Mouse (Mus musculus) heart, postnatal 10 days (tissue): ENCODE data around the gene Cyp26b1. TPM values are rescaled to one million over a fixed set of nuclear protein-coding genes. Genes with fewer than 3 reads are reported as not detected.
"Not testable (repeated sequence)": the region's sequence is repeated elsewhere in the genome, so short reads cannot be mapped to it uniquely, and the experiment has no call there.

Experiments used
- DNase-seq, 2 experiments: peaks; one replicate each; pipeline ENCODE4 v3.0.0; 2021
- intact Hi-C: fragments of 180-260 bp; cut with DNase I; formaldehyde crosslinking; loops from one replicate; pipeline ENCODE4 v1.15.1; 2025
- total RNA-seq, 2 experiments: library from RNA; stranded (reverse); gene quantifications; 2 replicates each; pipeline ENCODE4 v1.2.3; 2021

Cyp26b1 gene
- 1 to 10 TPM; 1.8 to 2.0 TPM for total RNA-seq

- DNase-seq = no peak
- intact Hi-C loops = loop anchor here (5.0 to 10.0 kb wide), 3 partner anchors 166 to 421 kb away; no protein-coding TSS in a partner anchor
Measured at GRCm38 (mm10) chr6:84593693-84594092, at the start of gene Cyp26b1. Gene Cyp26b1, minus strand, starts transcription at chr6:84593908.

GRCm38 (mm10) chr6:84641062-84641431 lies 47.3 kb upstream of the Cyp26b1 start:
- DNase-seq = no peak
- intact Hi-C loops = no loop called here

- intact Hi-C loops = no loop called here
- DNase-seq = peak; percentile 31 to 35
Measured at GRCm38 (mm10) chr6:84640324-84641061, 46.8 kb upstream of the Cyp26b1 start.

GRCm38 (mm10) chr6:84638206-84638605 lies 44.5 kb upstream of the Cyp26b1 start:
- intact Hi-C loops = no loop called here
- DNase-seq = peak; percentile 71 to 72

GRCm38 (mm10) chr6:84631588-84631987 lies 37.9 kb upstream of the Cyp26b1 start:
- intact Hi-C loops = no loop called here
- DNase-seq = peak in 1 of 2 experiments; percentile 8

GRCm38 (mm10) chr6:84630276-84630675 lies 36.6 kb upstream of the Cyp26b1 start:
- no peak for DNase-seq
- intact Hi-C loops = no loop called here

- intact Hi-C loops = loop anchor here (5.0 kb wide), 1 partner anchor 233 kb away; no protein-coding TSS in a partner anchor
- no peak for DNase-seq
Measured at GRCm38 (mm10) chr6:84628831-84629230, 35.1 kb upstream of the Cyp26b1 start.

GRCm38 (mm10) chr6:84626398-84626797 lies 32.7 kb upstream of the Cyp26b1 start:
- intact Hi-C loops = loop anchor here (5.0 kb wide), 1 partner anchor 236 kb away; no protein-coding TSS in a partner anchor

GRCm38 (mm10) chr6:84619166-84619565 lies 25.5 kb upstream of the Cyp26b1 start:
- DNase-seq = no peak
- intact Hi-C loops = no loop called here

More at GRCm38 (mm10) chr6:84626398-84626797, 32.7 kb upstream of the Cyp26b1 start:
- no peak for DNase-seq

- intact Hi-C loops = no loop called here
- no peak for DNase-seq
Measured at GRCm38 (mm10) chr6:84617051-84617450, 23.3 kb upstream of the Cyp26b1 start.

GRCm38 (mm10) chr6:84616586-84616985 lies 22.9 kb upstream of the Cyp26b1 start:
- intact Hi-C loops = no loop called here

GRCm38 (mm10) chr6:84613561-84613960 lies 19.9 kb upstream of the Cyp26b1 start:
- no peak for DNase-seq

More at GRCm38 (mm10) chr6:84616586-84616985, 22.9 kb upstream of the Cyp26b1 start:
- no peak for DNase-seq

GRCm38 (mm10) chr6:84601136-84601889 lies 7.6 kb upstream of the Cyp26b1 start:
- intact Hi-C loops = no loop called here
- no peak for DNase-seq

More at GRCm38 (mm10) chr6:84613561-84613960, 19.9 kb upstream of the Cyp26b1 start:
- intact Hi-C loops = no loop called here

GRCm38 (mm10) chr6:84599296-84599695 lies 5.6 kb upstream of the Cyp26b1 start:
- intact Hi-C loops = loop anchor here (10.0 kb wide), 1 partner anchor 416 kb away; no protein-coding TSS in a partner anchor
- DNase-seq = not testable (repeated sequence)

GRCm38 (mm10) chr6:84598725-84599124 lies 5.0 kb upstream of the Cyp26b1 start:
- intact Hi-C loops = loop anchor here (10.0 kb wide), 1 partner anchor 416 kb away; no protein-coding TSS in a partner anchor
- DNase-seq = no peak

- no peak for DNase-seq
- intact Hi-C loops = loop anchor here (5.0 to 10.0 kb wide), 3 partner anchors 167 to 420 kb away; no protein-coding TSS in a partner anchor
Measured at GRCm38 (mm10) chr6:84594626-84595025, 918 bp upstream of the Cyp26b1 start.

- peak; percentile 11 to 25 for DNase-seq
- intact Hi-C loops = loop anchor here (1.0 to 10.0 kb wide), 7 partner anchors 85 to 496 kb away; no protein-coding TSS in a partner anchor
Measured at GRCm38 (mm10) chr6:84590961-84591745, 2.6 kb downstream of the Cyp26b1 start.

- peak; percentile 89 to 95 for DNase-seq
- intact Hi-C loops = loop anchor here (1.0 to 10.0 kb wide), 7 partner anchors 84 to 495 kb away; no protein-coding TSS in a partner anchor
Measured at GRCm38 (mm10) chr6:84589742-84590686, 3.7 kb downstream of the Cyp26b1 start.
